Mouse (Mus musculus): Measurements from ENCODE around the gene Ky. TPM values are rescaled to one million over a fixed set of nuclear protein-coding genes. Genes with fewer than 3 reads are reported as not detected.

Gene Ky
- polyA plus RNA-seq, 1 experiment: not detected

DNA sequence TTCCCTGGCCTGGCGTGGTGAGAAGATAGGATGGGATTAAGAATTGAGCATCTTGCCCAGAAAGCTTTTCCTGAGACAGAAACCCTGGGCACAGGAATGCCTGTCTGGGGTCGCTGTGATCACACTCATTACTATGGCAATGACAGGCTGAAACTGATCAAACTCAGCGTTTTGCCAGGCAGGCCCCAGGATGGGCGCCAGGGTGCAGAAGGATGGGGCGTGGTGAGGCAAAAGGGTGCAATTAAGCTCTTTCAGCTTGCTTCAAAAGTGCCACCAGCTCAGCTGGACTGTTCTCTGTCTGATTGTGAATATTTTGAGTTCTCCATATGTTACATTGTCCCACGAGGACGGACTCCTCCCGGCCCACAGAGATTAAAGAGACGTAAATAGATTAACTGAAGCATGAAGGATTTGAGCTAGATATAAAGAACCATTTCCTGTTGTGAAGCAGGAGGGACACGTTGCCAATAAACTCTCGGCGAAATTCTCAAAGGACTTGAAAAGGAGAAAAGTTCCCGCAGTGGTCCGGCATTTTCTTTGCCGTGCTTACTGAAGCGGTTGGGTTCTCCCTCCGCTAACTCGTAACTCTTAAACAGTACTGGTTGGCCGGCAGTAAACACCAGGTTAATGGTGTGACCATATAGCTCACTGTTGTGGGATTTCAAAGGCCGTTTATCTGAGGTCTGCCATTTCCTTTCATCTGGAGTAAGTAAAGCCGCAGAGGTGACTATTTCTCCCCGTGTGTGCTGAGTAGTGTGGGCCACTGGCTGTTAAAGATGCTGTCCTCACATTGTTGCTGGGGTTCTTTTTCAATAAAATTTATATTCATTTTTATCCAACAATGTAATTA is 40.1 kb downstream of the Ky start:
- Histone ChIP-seq H3K4me3 (replicated peaks) (peak overlapping the region; percentile 10), H3K36me3 (replicated peaks; ENCODE audit: low read length) (no peaks in the 10 kb centered on the region), H3K9me3 (peaks cover 7% of the 10 kb centered on the region; the same call in 1 of the 2 replicates), H3K4me1 (peaks cover 44% of the 10 kb centered on the region), H3K27me3 (replicated peaks) (peaks cover 82% of the 10 kb centered on the region)
- TF ChIP-seq FLI1 (IDR thresholded peaks at IDR 0.05; ENCODE audit: low read length): no peak
- TF ChIP-seq GATA1 (IDR thresholded peaks at IDR 0.05; ENCODE audit: borderline replicate concordance, low read length): no peak

DNA sequence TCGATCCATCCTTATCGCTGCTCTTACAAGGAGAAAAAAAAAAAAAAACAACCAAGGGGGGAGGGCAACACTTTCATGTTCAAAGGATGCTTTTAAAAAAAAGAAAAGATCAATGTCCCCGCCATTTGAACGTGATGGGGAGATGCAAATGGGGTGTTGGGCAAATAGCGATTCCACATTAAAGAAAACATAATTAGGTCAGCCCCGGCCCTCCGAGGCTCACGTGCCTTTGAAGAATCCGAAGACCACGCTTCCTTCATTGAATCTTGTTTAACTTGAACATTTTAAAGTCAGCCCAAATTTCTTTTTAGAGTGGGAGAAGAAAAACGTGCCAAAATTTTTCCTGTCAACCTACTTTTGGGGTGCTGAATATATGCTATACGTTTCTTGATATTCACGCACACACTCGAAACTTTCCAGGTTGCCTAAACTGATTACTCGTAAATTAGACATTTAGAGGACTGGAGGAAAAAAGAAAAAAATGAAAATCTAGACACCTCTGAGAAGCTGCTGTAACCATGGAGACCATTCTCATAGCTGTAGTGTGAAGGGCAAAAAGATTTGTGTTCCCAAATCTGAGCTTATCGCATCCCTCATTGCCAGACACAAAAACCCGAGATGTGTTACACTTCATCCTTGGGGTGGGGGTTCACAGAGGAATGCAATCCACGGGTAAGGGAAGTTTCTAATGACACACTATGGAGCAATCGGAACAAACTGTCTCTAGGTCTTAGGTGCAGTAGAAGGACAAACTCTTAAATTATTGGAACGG is 40.9 kb downstream of the Ky start:
- H3K27me3 ChIP-seq (replicated peaks): peaks cover 80% of the 10 kb centered on the region
- H3K4me1 ChIP-seq: peaks cover 36% of the 10 kb centered on the region
- H3K4me3 ChIP-seq (replicated peaks): no peak overlapping the region
- H3K9me3 ChIP-seq: peaks cover 7% of the 10 kb centered on the region; the same call in 1 of the 2 replicates
- no peaks in the 10 kb centered on the region for H3K36me3 ChIP-seq (replicated peaks; ENCODE audit: low read length)
- no peak for TF ChIP-seq GATA1 (IDR thresholded peaks at IDR 0.05; ENCODE audit: borderline replicate concordance, low read length)
- TF ChIP-seq FLI1 (IDR thresholded peaks at IDR 0.05; ENCODE audit: low read length): no peak

DNA sequence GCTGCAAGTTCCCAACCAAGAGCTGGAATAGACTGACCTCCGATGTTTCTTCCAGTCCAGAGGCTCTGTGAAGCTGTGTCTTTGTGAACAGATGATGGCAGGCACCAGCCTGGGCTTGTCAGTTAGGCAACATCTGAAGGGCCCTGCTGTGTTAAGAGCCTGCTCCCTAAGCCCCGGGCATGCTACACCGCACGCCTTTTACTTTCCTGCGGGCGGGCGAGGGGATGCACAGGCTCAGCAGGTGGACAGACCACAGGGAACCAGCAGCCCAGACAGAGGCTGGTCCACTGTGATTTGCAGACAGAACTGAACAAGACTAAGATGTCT is 41.4 kb downstream of the Ky start:
- Histone ChIP-seq H3K27me3 (replicated peaks) (peaks cover 78% of the 10 kb centered on the region), H3K9me3 (peaks cover 4% of the 10 kb centered on the region; the same call in 1 of the 2 replicates)

DNA sequence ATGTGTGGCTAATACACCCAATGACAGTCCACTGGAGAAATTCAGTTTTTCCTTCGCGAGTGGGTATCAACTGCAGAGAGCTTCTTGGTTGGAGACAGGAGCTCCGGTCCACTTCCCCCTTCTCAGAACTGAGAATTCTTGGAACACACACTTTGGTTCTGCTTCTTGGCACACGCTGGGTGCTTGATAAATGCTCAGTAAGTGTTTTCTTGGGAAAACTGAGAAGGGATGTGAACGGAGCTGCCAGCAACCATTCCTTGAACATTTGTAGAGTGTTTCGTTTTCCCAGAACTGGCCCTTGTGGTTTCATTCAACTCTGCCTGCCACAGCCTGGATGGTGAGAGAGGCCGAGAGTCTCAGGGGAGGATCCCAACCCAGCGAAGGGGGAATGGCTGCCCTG is 43.7 kb downstream of the Ky start:
- H3K9me3 ChIP-seq: no peaks in the 10 kb centered on the region
- H3K36me3 ChIP-seq (replicated peaks; ENCODE audit: low read length): no peaks in the 10 kb centered on the region
- TF ChIP-seq FLI1 (IDR thresholded peaks at IDR 0.05; ENCODE audit: low read length) (no peak), GATA1 (IDR thresholded peaks at IDR 0.05; ENCODE audit: borderline replicate concordance, low read length) (no peak)
- H3K27me3 ChIP-seq (replicated peaks): peaks cover 66% of the 10 kb centered on the region
- no peak overlapping the region for H3K4me3 ChIP-seq (replicated peaks)
- peaks cover 17% of the 10 kb centered on the region for H3K4me1 ChIP-seq

More for the DNA sequence above, 41.4 kb downstream of the Ky start:
- H3K4me1 ChIP-seq: peaks cover 31% of the 10 kb centered on the region
- H3K36me3 ChIP-seq (replicated peaks; ENCODE audit: low read length): no peaks in the 10 kb centered on the region
- TF ChIP-seq GATA1 (IDR thresholded peaks at IDR 0.05; ENCODE audit: borderline replicate concordance, low read length) (no peak), FLI1 (IDR thresholded peaks at IDR 0.05; ENCODE audit: low read length) (no peak)
- no peak overlapping the region for H3K4me3 ChIP-seq (replicated peaks)

DNA sequence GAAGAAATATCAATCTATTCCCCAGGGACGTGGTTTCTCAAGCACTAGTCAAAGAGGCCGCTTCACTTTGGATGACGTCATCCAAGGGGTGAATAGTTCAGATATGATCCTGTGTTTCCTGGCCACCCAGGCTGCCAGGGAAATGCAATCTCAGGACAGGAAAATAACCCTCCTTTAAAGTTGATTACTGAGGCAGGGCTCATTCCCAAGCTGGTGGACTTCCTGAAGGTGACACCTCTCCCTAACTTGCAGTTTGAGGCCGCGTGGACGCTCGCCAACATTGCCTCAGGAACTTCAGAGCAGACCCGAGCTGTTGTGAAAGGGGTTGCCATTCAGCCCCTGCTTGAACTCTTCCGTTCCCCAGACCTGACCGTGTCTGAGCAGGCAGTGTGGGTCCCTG is 46.2 kb downstream of the Ky start:
- no peaks in the 10 kb centered on the region for H3K4me1 ChIP-seq
- H3K4me3 ChIP-seq (replicated peaks): no peak overlapping the region
- peaks cover 46% of the 10 kb centered on the region for H3K27me3 ChIP-seq (replicated peaks)
- H3K36me3 ChIP-seq (replicated peaks; ENCODE audit: low read length): no peaks in the 10 kb centered on the region
- TF ChIP-seq GATA1 (IDR thresholded peaks at IDR 0.05; ENCODE audit: borderline replicate concordance, low read length) (no peak), FLI1 (IDR thresholded peaks at IDR 0.05; ENCODE audit: low read length) (no peak)
- H3K9me3 ChIP-seq: peaks cover 2% of the 10 kb centered on the region

DNA sequence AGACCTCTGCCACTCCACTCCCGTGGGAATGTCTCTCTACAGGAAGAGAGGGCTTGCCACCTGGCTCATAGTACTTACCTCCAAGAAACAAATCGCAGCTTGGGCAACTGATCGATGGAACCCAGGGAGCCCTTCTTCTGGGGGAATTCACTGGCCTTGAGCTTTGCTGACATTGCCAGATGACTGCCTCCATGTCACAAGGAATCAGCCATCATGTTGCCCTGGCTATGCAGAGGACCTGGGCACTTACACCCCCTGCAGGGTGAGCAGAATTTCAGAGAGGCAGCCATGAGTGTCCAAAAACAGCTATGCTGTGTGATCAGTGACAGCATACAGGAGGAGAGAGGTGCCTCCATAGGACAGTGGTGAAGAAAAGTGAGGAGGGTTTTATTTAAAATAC is 48.2 kb downstream of the Ky start:
- H3K9me3 ChIP-seq: peaks cover 21% of the 10 kb centered on the region
- TF ChIP-seq GATA1 (IDR thresholded peaks at IDR 0.05; ENCODE audit: borderline replicate concordance, low read length): no peak
- no peak for TF ChIP-seq FLI1 (IDR thresholded peaks at IDR 0.05; ENCODE audit: low read length)
- H3K4me3 ChIP-seq (replicated peaks): no peak overlapping the region
- no peaks in the 10 kb centered on the region for H3K36me3 ChIP-seq (replicated peaks; ENCODE audit: low read length)
- peaks cover 32% of the 10 kb centered on the region for H3K27me3 ChIP-seq (replicated peaks)
- no peaks in the 10 kb centered on the region for H3K4me1 ChIP-seq

DNA sequence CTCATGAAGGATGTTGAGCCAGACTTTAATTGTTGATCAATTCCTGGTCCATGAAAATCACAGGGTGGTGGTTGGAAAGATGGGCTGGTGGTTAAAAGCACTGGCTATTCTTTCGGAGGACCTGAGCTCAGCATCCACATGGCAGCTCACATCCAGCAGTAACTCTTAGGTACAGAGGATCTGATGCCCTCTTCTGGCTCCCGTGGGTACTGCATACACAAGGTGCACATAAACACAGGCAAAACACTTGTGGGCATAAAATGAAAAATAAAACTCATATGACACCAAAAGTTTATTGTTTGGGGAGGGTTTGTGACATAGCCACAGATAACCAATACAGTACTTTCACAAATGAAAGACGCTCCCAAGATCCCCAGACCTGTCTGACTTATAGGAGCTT is 52.9 kb downstream of the Ky start:
- H3K4me1 ChIP-seq: no peaks in the 10 kb centered on the region
- no peaks in the 10 kb centered on the region for H3K36me3 ChIP-seq (replicated peaks; ENCODE audit: low read length)
- peaks cover 36% of the 10 kb centered on the region for H3K9me3 ChIP-seq
- TF ChIP-seq FLI1 (IDR thresholded peaks at IDR 0.05; ENCODE audit: low read length) (no peak), GATA1 (IDR thresholded peaks at IDR 0.05; ENCODE audit: borderline replicate concordance, low read length) (no peak)
- H3K27me3 ChIP-seq (replicated peaks): peaks cover 15% of the 10 kb centered on the region
- H3K4me3 ChIP-seq (replicated peaks): no peak overlapping the region

DNA sequence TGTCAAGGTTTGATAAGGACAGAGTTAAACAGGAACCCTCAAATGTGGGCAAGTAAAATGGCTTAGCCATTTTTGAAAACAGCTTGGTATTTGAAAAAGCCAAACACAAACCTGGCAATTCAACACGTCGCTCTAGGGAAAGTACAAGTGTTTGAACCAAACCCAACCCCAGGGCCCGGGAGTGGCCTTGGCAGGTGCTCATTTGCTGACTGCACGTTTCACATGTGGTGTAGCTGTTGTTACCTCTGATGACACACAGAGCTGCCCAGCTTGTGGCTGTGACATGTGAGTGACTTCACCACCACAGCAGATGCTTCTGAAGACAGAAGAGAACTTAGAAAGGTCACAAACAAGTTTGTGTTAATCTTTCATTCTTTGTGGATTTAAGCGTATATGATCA is 67.3 kb downstream of the Ky start:
- TF ChIP-seq GATA1 (IDR thresholded peaks at IDR 0.05; ENCODE audit: borderline replicate concordance, low read length) (no peak), FLI1 (IDR thresholded peaks at IDR 0.05; ENCODE audit: low read length) (no peak)
- H3K27me3 ChIP-seq (replicated peaks): peaks cover 26% of the 10 kb centered on the region
- no peaks in the 10 kb centered on the region for H3K36me3 ChIP-seq (replicated peaks; ENCODE audit: low read length)
- H3K4me1 ChIP-seq: peaks cover 6% of the 10 kb centered on the region
- H3K4me3 ChIP-seq (replicated peaks): no peak overlapping the region
- H3K9me3 ChIP-seq: peaks cover 35% of the 10 kb centered on the region

DNA sequence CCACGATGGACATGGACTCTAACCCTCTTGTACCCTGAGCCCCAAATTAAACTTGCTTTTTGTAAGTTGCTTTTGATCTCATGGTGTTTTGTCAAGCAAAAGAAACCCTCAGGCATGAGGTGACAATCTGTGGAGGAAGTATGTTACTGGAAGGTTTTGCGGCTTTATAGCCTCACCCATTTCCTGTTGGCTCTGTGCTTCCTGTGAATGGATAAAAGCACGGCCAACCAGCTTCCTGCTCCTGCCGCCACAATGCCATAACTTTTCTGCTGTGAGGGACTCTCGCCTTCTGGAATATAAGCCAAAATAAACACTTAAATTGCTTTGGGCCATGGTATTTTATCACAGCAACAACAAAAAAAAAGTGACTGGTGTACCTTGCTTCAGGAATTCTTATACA is 71.9 kb downstream of the Ky start:
- no peak for TF ChIP-seq FLI1 (IDR thresholded peaks at IDR 0.05; ENCODE audit: low read length)
- TF ChIP-seq GATA1 (IDR thresholded peaks at IDR 0.05; ENCODE audit: borderline replicate concordance, low read length): no peak
- H3K36me3 ChIP-seq (replicated peaks; ENCODE audit: low read length): no peaks in the 10 kb centered on the region
- H3K9me3 ChIP-seq: peaks cover 57% of the 10 kb centered on the region
- H3K4me3 ChIP-seq (replicated peaks): peak overlapping the region; percentile 70
- H3K4me1 ChIP-seq: peaks cover 6% of the 10 kb centered on the region
- H3K27me3 ChIP-seq (replicated peaks): peaks cover 21% of the 10 kb centered on the region

DNA sequence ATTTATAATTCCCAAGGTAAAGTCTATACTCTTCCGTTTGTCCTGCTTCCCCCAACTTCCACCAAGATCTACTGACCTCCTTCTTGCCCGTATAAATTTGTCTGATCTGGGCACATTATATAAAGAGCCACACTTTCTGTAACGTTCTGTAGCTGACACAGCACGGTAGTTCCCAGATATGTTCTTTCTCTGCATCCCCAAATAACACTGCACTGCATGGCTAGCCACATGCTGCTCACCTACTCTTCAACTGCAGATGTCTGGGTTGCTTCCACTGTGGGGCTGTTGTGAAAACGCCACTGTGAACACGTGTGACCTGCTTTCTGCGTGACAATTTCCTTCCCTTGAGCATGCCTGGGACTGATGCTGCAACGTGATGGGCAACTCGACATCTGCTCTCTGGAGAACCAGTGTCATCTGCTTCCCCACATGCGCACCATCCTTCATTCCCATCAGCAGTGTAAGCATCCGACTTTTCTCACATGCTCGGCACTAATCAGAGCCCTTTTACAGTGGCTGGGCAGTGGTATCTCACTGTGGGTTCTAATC is 76.4 kb downstream of the Ky start:
- peaks cover 32% of the 10 kb centered on the region for H3K36me3 ChIP-seq (replicated peaks; ENCODE audit: low read length)
- H3K4me1 ChIP-seq: peaks cover 6% of the 10 kb centered on the region
- peak overlapping the region; percentile 4 for H3K4me3 ChIP-seq (replicated peaks)
- TF ChIP-seq GATA1 (IDR thresholded peaks at IDR 0.05; ENCODE audit: borderline replicate concordance, low read length): no peak
- no peak for TF ChIP-seq FLI1 (IDR thresholded peaks at IDR 0.05; ENCODE audit: low read length)
- H3K27me3 ChIP-seq (replicated peaks): peaks cover 5% of the 10 kb centered on the region
- peaks cover 34% of the 10 kb centered on the region for H3K9me3 ChIP-seq

Measured in megakaryocyte, embryonic 14.5 days (primary cell).